Mouse (Mus musculus): ENCODE measurements around the gene Otx1. TPM values are rescaled to one million over a fixed set of nuclear protein-coding genes. Genes with fewer than 3 reads are reported as not detected.

The Otx1 gene
- polyA plus RNA-seq, 1 experiment from 2014 or later, result 15.2 TPM

DNA sequence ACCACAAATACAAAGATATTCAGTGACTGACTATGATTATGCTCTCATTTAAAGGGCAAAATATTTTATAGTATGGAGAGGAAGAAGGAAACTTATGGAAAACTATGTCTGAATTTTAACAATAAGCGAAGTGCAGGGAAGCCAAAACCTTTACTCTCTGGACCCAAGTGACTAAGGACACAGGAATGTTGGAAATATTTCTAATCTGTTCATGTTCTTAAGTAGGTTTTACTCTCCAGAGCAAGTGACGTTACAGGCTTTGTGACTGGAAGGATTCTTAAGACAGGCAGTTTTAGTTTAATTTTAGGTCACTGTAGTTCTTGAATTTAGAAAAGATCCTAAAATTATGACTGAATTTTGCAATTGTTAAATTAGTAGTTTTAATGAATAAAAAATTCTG is 6.1 kb upstream of the Otx1 start:
- DNase-seq (peak; percentile 43), ATAC-seq (ENCODE audit: low FRiP score, low TSS enrichment) (no peak)
- Histone ChIP-seq H3K27me3 (ENCODE audit: control insufficient read depth, insufficient read depth, low read length) (peaks cover 51% of the 10 kb centered on the region), H3K36me3 (ENCODE audit: control insufficient read depth, insufficient read depth, low read length) (no peaks in the 10 kb centered on the region), H3K9me3 (ENCODE audit: control insufficient read depth, low read length) (no peaks in the 10 kb centered on the region), H3K4me3 (replicated peaks; ENCODE audit: low read depth, low read length) (peak overlapping the region; percentile 29), H3K9ac (replicated peaks; ENCODE audit: low read length) (no peak overlapping the region; the same call in 1 of the 2 replicates), H3K27ac (replicated peaks; ENCODE audit: low read depth, low read length) (peak overlapping the region; percentile 81), H3K4me1 (ENCODE audit: control insufficient read depth, insufficient read depth, low read length) (peaks cover 22% of the 10 kb centered on the region), H3K4me2 (ENCODE audit: low read length) (peak overlapping the region; percentile 74)
- 11% methylated on average over 2 of the region's 2 CpGs for WGBS

DNA sequence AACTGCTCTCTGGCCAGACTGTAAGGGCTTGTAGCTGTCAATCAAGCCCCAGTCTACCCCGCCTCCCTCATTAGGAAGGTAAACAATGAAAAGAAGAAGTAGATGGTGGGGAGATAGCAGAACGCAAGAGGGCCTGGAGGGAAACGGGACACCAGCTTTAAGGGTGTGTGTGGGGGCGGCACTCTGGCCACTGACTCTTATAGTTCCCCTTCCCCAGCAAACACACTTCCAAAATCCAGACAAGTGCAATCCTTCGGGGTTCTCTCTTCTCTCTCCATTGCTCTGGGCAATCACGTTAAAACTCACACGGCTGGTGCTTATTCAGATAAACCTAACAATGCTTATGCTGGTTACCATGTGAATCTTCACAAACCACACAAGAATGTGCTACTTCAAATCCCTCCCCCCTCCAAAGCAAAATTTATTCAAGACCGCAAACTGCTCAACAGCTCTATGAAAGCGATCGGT is 5.5 kb upstream of the Otx1 start:
- H3K4me3 ChIP-seq (replicated peaks; ENCODE audit: low read depth, low read length), result peak overlapping the region; percentile 29

DNA sequence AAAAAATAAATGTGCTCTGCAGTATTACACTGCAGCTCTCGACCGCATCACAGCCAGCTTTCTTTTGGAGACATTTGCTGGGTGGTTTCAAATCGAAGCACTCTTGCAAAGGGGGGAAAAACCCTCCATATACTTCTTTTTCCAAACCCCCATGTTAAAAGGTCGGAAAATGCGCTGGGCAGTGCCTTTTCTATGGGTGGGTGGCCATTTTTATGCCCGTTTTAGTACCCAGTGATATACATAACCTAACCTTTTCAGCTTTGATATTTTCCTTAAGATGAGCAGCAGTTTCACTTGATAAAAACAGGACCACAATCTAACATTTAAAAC is 5.0 kb upstream of the Otx1 start:
- ATAC-seq (ENCODE audit: low FRiP score, low TSS enrichment) (0 out of 2 replicates have a peak, but pooled peaks have one; percentile 1), DNase-seq (no peak)
- WGBS, result 5% methylated on average over 6 of the region's 6 CpGs
- peak overlapping the region; percentile 29 for H3K4me3 ChIP-seq (replicated peaks; ENCODE audit: low read depth, low read length)
- no peaks in the 10 kb centered on the region for H3K9me3 ChIP-seq (ENCODE audit: control insufficient read depth, low read length)
- H3K9ac ChIP-seq (replicated peaks; ENCODE audit: low read length), result no peak overlapping the region
- H3K36me3 ChIP-seq (ENCODE audit: control insufficient read depth, insufficient read depth, low read length), result no peaks in the 10 kb centered on the region
- H3K4me1 ChIP-seq (ENCODE audit: control insufficient read depth, insufficient read depth, low read length), result peaks cover 27% of the 10 kb centered on the region
- H3K27ac ChIP-seq (replicated peaks; ENCODE audit: low read depth, low read length), result peak overlapping the region; percentile 81
- peaks cover 51% of the 10 kb centered on the region for H3K27me3 ChIP-seq (ENCODE audit: control insufficient read depth, insufficient read depth, low read length)
- H3K4me2 ChIP-seq (ENCODE audit: low read length), result peak overlapping the region; percentile 74

More for the DNA sequence above, 5.5 kb upstream of the Otx1 start:
- ATAC-seq (ENCODE audit: low FRiP score, low TSS enrichment) (peak; percentile 65; the same call in 1 of the 2 replicates), DNase-seq (peak; percentile 75)
- Histone ChIP-seq H3K9ac (replicated peaks; ENCODE audit: low read length) (no peak overlapping the region; the same call in 1 of the 2 replicates), H3K4me2 (ENCODE audit: low read length) (peak overlapping the region; percentile 74), H3K4me1 (ENCODE audit: control insufficient read depth, insufficient read depth, low read length) (peaks cover 27% of the 10 kb centered on the region), H3K27me3 (ENCODE audit: control insufficient read depth, insufficient read depth, low read length) (peaks cover 51% of the 10 kb centered on the region), H3K36me3 (ENCODE audit: control insufficient read depth, insufficient read depth, low read length) (no peaks in the 10 kb centered on the region), H3K9me3 (ENCODE audit: control insufficient read depth, low read length) (no peaks in the 10 kb centered on the region), H3K27ac (replicated peaks; ENCODE audit: low read depth, low read length) (peak overlapping the region; percentile 81)
- 2% methylated on average over 10 of the region's 10 CpGs for WGBS

DNA sequence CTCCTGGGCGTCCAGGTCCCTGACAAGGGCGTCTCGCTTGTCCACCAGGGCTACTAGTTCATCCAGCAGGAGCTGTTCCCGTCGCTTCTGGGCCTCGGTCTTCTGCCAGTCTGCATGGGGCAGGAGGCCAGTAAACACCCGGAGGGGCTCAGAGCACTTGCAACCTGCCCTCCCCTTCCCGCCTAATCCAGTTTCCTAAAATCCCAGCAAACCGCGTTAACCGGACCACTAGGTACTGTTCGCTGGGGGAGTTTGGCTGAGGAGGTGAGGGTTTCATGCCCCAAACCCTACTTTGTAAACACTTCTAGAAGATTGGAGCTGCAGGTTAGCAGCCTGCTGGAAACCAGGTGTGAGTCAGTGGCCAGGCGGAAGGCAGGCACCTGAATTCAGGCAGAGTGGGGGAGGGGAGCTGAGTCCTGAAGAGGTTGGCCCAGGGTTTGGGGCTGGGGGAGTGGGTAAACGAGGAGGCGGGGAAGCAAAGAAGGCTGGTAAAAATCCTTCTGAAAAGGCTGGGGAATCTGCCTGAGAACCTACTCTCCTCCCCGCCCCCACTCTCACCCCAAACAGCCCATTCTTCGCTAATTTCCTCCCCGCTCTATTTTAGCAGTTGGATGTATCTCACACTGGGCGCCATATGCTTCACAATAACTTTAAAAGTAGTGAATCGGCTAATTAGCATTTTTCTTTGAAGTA is 4.5 kb upstream of the Otx1 start:
- H3K4me3 ChIP-seq (replicated peaks; ENCODE audit: low read depth, low read length), result peak overlapping the region; percentile 29
- H3K4me2 ChIP-seq (ENCODE audit: low read length), result peak overlapping the region; percentile 74
- H3K36me3 ChIP-seq (ENCODE audit: control insufficient read depth, insufficient read depth, low read length), result no peaks in the 10 kb centered on the region
- H3K9ac ChIP-seq (replicated peaks; ENCODE audit: low read length), result peak overlapping the region; percentile 39; the same call in 1 of the 2 replicates
- peaks cover 51% of the 10 kb centered on the region for H3K27me3 ChIP-seq (ENCODE audit: control insufficient read depth, insufficient read depth, low read length)
- H3K9me3 ChIP-seq (ENCODE audit: control insufficient read depth, low read length), result no peaks in the 10 kb centered on the region
- peak; percentile 65 for DNase-seq
- H3K27ac ChIP-seq (replicated peaks; ENCODE audit: low read depth, low read length), result peak overlapping the region; percentile 81
- 4% methylated on average over 20 of the region's 20 CpGs for WGBS
- ATAC-seq (ENCODE audit: low FRiP score, low TSS enrichment), result 0 out of 2 replicates have a peak, but pooled peaks have one; percentile 19
- peaks cover 31% of the 10 kb centered on the region for H3K4me1 ChIP-seq (ENCODE audit: control insufficient read depth, insufficient read depth, low read length)

DNA sequence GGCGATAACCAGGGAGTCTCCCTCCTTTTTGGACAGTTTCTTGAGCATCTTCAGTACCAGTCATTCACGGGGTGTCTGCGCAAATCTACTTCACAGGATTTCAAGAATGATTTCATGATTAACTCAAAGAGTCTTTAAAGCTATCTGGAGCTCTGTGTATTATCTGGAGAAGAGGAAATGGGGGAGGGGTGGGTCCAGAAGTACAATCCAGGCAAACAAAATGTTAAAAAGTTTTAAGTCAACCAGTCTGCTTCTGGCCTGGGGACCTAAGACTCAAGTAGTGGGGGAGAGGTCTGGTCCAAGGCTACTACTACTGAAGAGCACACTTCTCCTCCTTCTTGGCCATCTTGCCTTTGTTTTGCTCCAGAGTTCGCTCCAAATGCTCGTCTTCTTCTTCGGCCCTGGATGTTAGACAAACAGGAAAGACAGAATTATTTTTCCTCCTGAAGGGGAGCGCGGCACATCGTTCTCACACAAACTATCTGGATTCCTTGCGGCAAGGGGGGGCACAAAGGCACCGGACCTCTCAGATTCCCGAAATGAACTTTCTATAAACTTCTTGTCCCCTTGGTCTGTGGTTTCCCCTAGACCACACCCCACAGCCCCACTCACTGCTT is 3.9 kb upstream of the Otx1 start:
- Histone ChIP-seq H3K4me1 (ENCODE audit: control insufficient read depth, insufficient read depth, low read length) (peaks cover 36% of the 10 kb centered on the region), H3K27ac (replicated peaks; ENCODE audit: low read depth, low read length) (peak overlapping the region; percentile 81), H3K9ac (replicated peaks; ENCODE audit: low read length) (peak overlapping the region; percentile 39; the same call in 1 of the 2 replicates), H3K4me3 (replicated peaks; ENCODE audit: low read depth, low read length) (peak overlapping the region; percentile 29), H3K36me3 (ENCODE audit: control insufficient read depth, insufficient read depth, low read length) (no peaks in the 10 kb centered on the region), H3K27me3 (ENCODE audit: control insufficient read depth, insufficient read depth, low read length) (peaks cover 51% of the 10 kb centered on the region), H3K9me3 (ENCODE audit: control insufficient read depth, low read length) (no peaks in the 10 kb centered on the region), H3K4me2 (ENCODE audit: low read length) (peak overlapping the region; percentile 74)
- DNase-seq (no peak), ATAC-seq (ENCODE audit: low FRiP score, low TSS enrichment) (no peak)
- WGBS, result 15% methylated on average over 12 of the region's 12 CpGs

DNA sequence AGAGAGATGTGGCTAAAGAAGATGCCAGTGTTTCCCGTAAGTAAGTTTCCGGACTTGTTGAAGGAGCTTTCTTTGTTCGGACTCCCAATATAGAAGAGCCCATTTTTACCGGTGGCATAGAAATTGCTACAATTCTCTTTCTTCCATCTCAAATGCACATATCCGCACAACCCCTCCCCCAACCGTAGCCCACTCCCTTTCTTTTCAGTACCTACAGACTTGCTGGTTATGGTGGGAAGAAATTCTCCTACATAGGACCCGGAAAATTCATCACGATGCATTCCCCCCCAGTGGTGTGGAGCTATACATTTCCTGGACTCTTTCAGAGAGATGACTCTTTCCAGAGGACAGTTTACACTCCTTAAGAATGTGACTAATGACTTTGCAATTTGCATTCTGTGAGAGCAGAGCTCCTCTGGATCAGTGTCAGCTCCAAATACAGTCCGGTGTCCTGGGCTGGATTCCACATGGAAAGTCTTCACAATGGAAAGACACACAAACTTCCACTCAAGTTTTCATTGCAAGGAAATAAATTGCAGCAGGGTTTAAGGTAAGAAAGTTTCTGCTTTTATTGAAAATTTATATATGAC is 2.7 kb upstream of the Otx1 start:
- no peak for ATAC-seq (ENCODE audit: low FRiP score, low TSS enrichment)
- no peaks in the 10 kb centered on the region for H3K9me3 ChIP-seq (ENCODE audit: control insufficient read depth, low read length)
- H3K36me3 ChIP-seq (ENCODE audit: control insufficient read depth, insufficient read depth, low read length), result no peaks in the 10 kb centered on the region
- H3K27ac ChIP-seq (replicated peaks; ENCODE audit: low read depth, low read length), result peak overlapping the region; percentile 49
- WGBS, result 11% methylated on average over 9 of the region's 9 CpGs
- H3K4me1 ChIP-seq (ENCODE audit: control insufficient read depth, insufficient read depth, low read length), result peaks cover 36% of the 10 kb centered on the region
- peak overlapping the region; percentile 74 for H3K4me2 ChIP-seq (ENCODE audit: low read length)
- peak; percentile 37 for DNase-seq
- H3K9ac ChIP-seq (replicated peaks; ENCODE audit: low read length), result no peak overlapping the region; the same call in 1 of the 2 replicates
- H3K4me3 ChIP-seq (replicated peaks; ENCODE audit: low read depth, low read length), result peak overlapping the region; percentile 23
- H3K27me3 ChIP-seq (ENCODE audit: control insufficient read depth, insufficient read depth, low read length), result peaks cover 43% of the 10 kb centered on the region

DNA sequence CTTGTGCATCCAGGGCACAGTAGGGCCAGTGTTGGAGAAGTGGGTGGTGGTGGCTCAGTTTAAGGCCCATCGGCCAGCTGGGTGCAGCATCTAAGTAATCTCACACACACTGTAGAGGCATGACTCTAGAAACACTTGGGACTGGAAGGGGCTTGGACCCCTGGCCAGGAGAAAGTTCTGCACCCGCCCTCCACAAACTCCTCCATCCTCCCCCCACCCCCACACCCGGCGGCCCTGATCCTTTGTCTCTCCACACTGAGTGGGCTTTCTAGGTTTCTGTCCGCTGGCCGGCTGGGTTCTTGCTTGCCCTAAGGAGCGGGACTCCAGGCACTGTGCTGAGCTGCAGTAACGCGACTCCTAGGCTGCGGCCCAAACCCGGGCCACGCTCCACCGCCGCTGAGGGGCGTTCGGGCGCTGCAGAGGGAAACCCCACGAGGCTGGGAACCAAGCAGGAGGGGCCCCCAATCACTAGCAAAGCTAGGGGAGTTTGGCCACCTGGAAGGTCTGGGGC is 1.7 kb upstream of the Otx1 start:
- Histone ChIP-seq H3K4me3 (replicated peaks; ENCODE audit: low read depth, low read length) (peak overlapping the region; percentile 23; the same call in 1 of the 2 replicates), H3K4me1 (ENCODE audit: control insufficient read depth, insufficient read depth, low read length) (peaks cover 40% of the 10 kb centered on the region), H3K27me3 (ENCODE audit: control insufficient read depth, insufficient read depth, low read length) (peaks cover 43% of the 10 kb centered on the region), H3K36me3 (ENCODE audit: control insufficient read depth, insufficient read depth, low read length) (no peaks in the 10 kb centered on the region), H3K9me3 (ENCODE audit: control insufficient read depth, low read length) (no peaks in the 10 kb centered on the region), H3K4me2 (ENCODE audit: low read length) (peak overlapping the region; percentile 74), H3K9ac (replicated peaks; ENCODE audit: low read length) (peak overlapping the region; percentile 32; the same call in 1 of the 2 replicates), H3K27ac (replicated peaks; ENCODE audit: low read depth, low read length) (peak overlapping the region; percentile 68)
- ATAC-seq (ENCODE audit: low FRiP score, low TSS enrichment) (no peak), DNase-seq (peak; percentile 72)
- WGBS, result 2% methylated on average over 18 of the region's 18 CpGs

DNA sequence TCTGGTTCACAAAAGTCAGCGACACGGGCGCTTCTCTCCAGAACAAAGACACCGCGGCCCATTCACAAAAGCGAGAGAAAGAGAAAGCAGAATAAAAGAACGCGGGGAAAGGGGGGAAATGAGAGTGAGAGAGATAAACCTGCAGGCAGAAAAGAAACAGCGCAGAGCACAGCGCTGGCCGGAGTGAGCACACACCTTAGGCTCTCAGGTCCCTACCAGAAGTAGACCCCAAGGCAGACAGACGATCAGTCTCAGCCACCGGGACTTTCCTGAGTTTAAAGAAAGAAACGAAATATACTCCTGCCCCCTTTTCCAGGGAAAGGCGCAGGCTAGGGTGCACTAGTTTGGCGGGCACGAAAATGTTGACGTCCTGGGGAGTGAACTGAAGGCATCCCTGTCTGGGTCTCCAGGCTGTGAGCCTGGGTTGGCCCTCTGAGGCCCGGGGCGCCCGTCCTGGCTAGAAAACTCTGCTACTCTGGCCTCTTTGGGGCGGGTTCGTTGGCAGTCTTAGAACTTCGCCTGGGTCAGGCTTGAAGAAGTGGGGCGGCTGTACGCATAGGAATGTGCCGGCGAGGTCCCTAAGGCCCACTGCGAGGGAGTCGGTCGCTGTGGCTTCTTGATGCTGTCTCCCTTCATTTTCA is 764 bp upstream of the Otx1 start:
- no peaks in the 10 kb centered on the region for H3K9me3 ChIP-seq (ENCODE audit: control insufficient read depth, low read length)
- H3K4me1 ChIP-seq (ENCODE audit: control insufficient read depth, insufficient read depth, low read length), result peaks cover 38% of the 10 kb centered on the region
- H3K27me3 ChIP-seq (ENCODE audit: control insufficient read depth, insufficient read depth, low read length), result peaks cover 51% of the 10 kb centered on the region
- H3K4me2 ChIP-seq (ENCODE audit: low read length), result peak overlapping the region; percentile 74
- no peaks in the 10 kb centered on the region for H3K36me3 ChIP-seq (ENCODE audit: control insufficient read depth, insufficient read depth, low read length)
- WGBS, result 1% methylated on average over 31 of the region's 31 CpGs
- DNase-seq (peak; percentile 66), ATAC-seq (ENCODE audit: low FRiP score, low TSS enrichment) (no peak)
- peak overlapping the region; percentile 88 for H3K27ac ChIP-seq (replicated peaks; ENCODE audit: low read depth, low read length)
- peak overlapping the region; percentile 66 for H3K9ac ChIP-seq (replicated peaks; ENCODE audit: low read length)
- H3K4me3 ChIP-seq (replicated peaks; ENCODE audit: low read depth, low read length), result peak overlapping the region; percentile 57
